Mouse (Mus musculus) macrophage (primary cell): ENCODE data around the gene Thsd7b. TPM values are rescaled to one million over a fixed set of nuclear protein-coding genes. Genes with fewer than 3 reads are reported as not detected.

Experiments
- H3K27ac ChIP-seq: fragments of 350-480 bp; formaldehyde crosslinking; 2 replicates; pipeline ENCODE4 v1.9.0; 2021
- H3K36me3 ChIP-seq: fragments of 350-480 bp; formaldehyde crosslinking; 2 replicates; pipeline ENCODE4 v1.9.0; 2021; ENCODE audit errors: inconsistent target
- H3K4me3 ChIP-seq: fragments of 350-480 bp; formaldehyde crosslinking; 2 replicates; pipeline ENCODE4 v1.9.0; 2021; ENCODE audit errors: inconsistent target
- H3K79me2 ChIP-seq: fragments of 350-480 bp; formaldehyde crosslinking; 2 replicates; pipeline ENCODE4 v1.9.0; 2021; ENCODE audit errors: inconsistent target
- WGBS: methylation state at CpG from one replicate; pipeline ENCODE4 v1.1.7; 2026; ENCODE audit warnings: inconsistent platforms; ENCODE audit not compliant: missing documents; 5-methylcytosine and 5-hydroxymethylcytosine counted together
- polyA plus RNA-seq: library from polyadenylated mRNA; stranded (reverse); fragments of 250-400 nt; gene quantifications from 3 replicates; pipeline ENCODE4 v1.2.4, GENCODE M21; 2018; ENCODE audit warnings: inconsistent platforms

The Thsd7b gene
- polyA plus RNA-seq, 1 experiment from 2014 or later = not detected

GRCm38 (mm10) chr1:129464414-129464813 is 191.3 kb downstream of the Thsd7b start:
- Histone ChIP-seq H3K27ac (no peak overlapping the region), H3K4me3 (no peak overlapping the region), H3K36me3 (no peaks in the 10 kb centered on the region), H3K79me2 (no peaks in the 10 kb centered on the region)
- 88% methylated on average over 2 of the region's 2 CpGs for WGBS

GRCm38 (mm10) chr1:129473504-129473903 is 200.4 kb downstream of the Thsd7b start:
- H3K79me2 ChIP-seq = no peaks in the 10 kb centered on the region
- no peak overlapping the region for H3K4me3 ChIP-seq
- 91% methylated on average over 6 of the region's 7 CpGs for WGBS
- no peaks in the 10 kb centered on the region for H3K36me3 ChIP-seq
- H3K27ac ChIP-seq = no peak overlapping the region

GRCm38 (mm10) chr1:129484266-129485031 is 211.3 kb downstream of the Thsd7b start:
- Histone ChIP-seq H3K27ac (no peak overlapping the region), H3K36me3 (no peaks in the 10 kb centered on the region), H3K79me2 (no peaks in the 10 kb centered on the region), H3K4me3 (no peak overlapping the region)
- WGBS = 65% methylated on average over 5 of the region's 5 CpGs

- Histone ChIP-seq H3K79me2 (no peaks in the 10 kb centered on the region), H3K27ac (no peak overlapping the region), H3K4me3 (no peak overlapping the region), H3K36me3 (no peaks in the 10 kb centered on the region)
- 81% methylated on average over 3 of the region's 3 CpGs for WGBS
These were observed 218.0 kb downstream of the Thsd7b start for GRCm38 (mm10) chr1:129491136-129491535.

GRCm38 (mm10) chr1:129493929-129494328 is 220.8 kb downstream of the Thsd7b start:
- Histone ChIP-seq H3K36me3 (no peaks in the 10 kb centered on the region), H3K27ac (no peak overlapping the region), H3K79me2 (no peaks in the 10 kb centered on the region), H3K4me3 (no peak overlapping the region)
- 80% methylated on average over 1 of the region's 1 CpGs for WGBS

- Histone ChIP-seq H3K4me3 (no peak overlapping the region), H3K79me2 (no peaks in the 10 kb centered on the region), H3K36me3 (no peaks in the 10 kb centered on the region), H3K27ac (no peak overlapping the region)
- 75% methylated on average over 3 of the region's 3 CpGs for WGBS
These were observed 228.6 kb downstream of the Thsd7b start for GRCm38 (mm10) chr1:129501707-129502106.

- Histone ChIP-seq H3K36me3 (no peaks in the 10 kb centered on the region), H3K27ac (no peak overlapping the region)
- 92% methylated on average over 1 of the region's 1 CpGs for WGBS
These were observed 243.3 kb downstream of the Thsd7b start for GRCm38 (mm10) chr1:129516379-129516778.

GRCm38 (mm10) chr1:129519751-129520150 is 246.6 kb downstream of the Thsd7b start:
- no peaks in the 10 kb centered on the region for H3K79me2 ChIP-seq
- WGBS = 91% methylated on average over 5 of the region's 5 CpGs
- H3K36me3 ChIP-seq = no peaks in the 10 kb centered on the region
- no peak overlapping the region for H3K4me3 ChIP-seq
- H3K27ac ChIP-seq = no peak overlapping the region

More at GRCm38 (mm10) chr1:129516379-129516778, 243.3 kb downstream of the Thsd7b start:
- no peaks in the 10 kb centered on the region for H3K79me2 ChIP-seq
- no peak overlapping the region for H3K4me3 ChIP-seq

- H3K79me2 ChIP-seq = no peaks in the 10 kb centered on the region
- no peaks in the 10 kb centered on the region for H3K36me3 ChIP-seq
- no peak overlapping the region for H3K4me3 ChIP-seq
- no peak overlapping the region for H3K27ac ChIP-seq
- 100% methylated on average over 2 of the region's 2 CpGs for WGBS
These were observed 253.9 kb downstream of the Thsd7b start for GRCm38 (mm10) chr1:129526967-129527366.

GRCm38 (mm10) chr1:129532206-129532605 is 259.1 kb downstream of the Thsd7b start:
- no peak overlapping the region for H3K27ac ChIP-seq
- no peak overlapping the region for H3K4me3 ChIP-seq
- H3K36me3 ChIP-seq = no peaks in the 10 kb centered on the region
- WGBS = 93% methylated on average over 3 of the region's 3 CpGs
- no peaks in the 10 kb centered on the region for H3K79me2 ChIP-seq

GRCm38 (mm10) chr1:129538508-129538907 is 265.4 kb downstream of the Thsd7b start:
- Histone ChIP-seq H3K27ac (no peak overlapping the region), H3K36me3 (no peaks in the 10 kb centered on the region), H3K79me2 (no peaks in the 10 kb centered on the region), H3K4me3 (no peak overlapping the region)
- 96% methylated on average over 2 of the region's 2 CpGs for WGBS

GRCm38 (mm10) chr1:129538970-129539369 is 265.9 kb downstream of the Thsd7b start:
- Histone ChIP-seq H3K36me3 (no peaks in the 10 kb centered on the region), H3K27ac (no peak overlapping the region), H3K4me3 (no peak overlapping the region), H3K79me2 (no peaks in the 10 kb centered on the region)
- WGBS = 86% methylated on average over 4 of the region's 4 CpGs

GRCm38 (mm10) chr1:129540751-129541150 is 267.6 kb downstream of the Thsd7b start:
- 89% methylated on average over 1 of the region's 1 CpGs for WGBS
- no peaks in the 10 kb centered on the region for H3K36me3 ChIP-seq
- no peaks in the 10 kb centered on the region for H3K79me2 ChIP-seq
- no peak overlapping the region for H3K4me3 ChIP-seq
- H3K27ac ChIP-seq = no peak overlapping the region

GRCm38 (mm10) chr1:129542563-129543146 is 269.6 kb downstream of the Thsd7b start:
- Histone ChIP-seq H3K4me3 (no peak overlapping the region), H3K79me2 (no peaks in the 10 kb centered on the region), H3K36me3 (no peaks in the 10 kb centered on the region), H3K27ac (no peak overlapping the region)
- 19% methylated on average over 3 of the region's 3 CpGs for WGBS

GRCm38 (mm10) chr1:129543169-129543568 is 270.1 kb downstream of the Thsd7b start:
- H3K27ac ChIP-seq = no peak overlapping the region
- no peaks in the 10 kb centered on the region for H3K79me2 ChIP-seq
- no peaks in the 10 kb centered on the region for H3K36me3 ChIP-seq
- WGBS = 68% methylated on average over 3 of the region's 3 CpGs
- H3K4me3 ChIP-seq = no peak overlapping the region
